Mouse (Mus musculus) forebrain, embryonic 14.5 days (tissue): Measurements from ENCODE around the gene Eif2s2. TPM values are rescaled to one million over a fixed set of nuclear protein-coding genes. Genes with fewer than 3 reads are reported as not detected.

ENCODE experiments used
- ATAC-seq: fragments of 200-750 bp; cut with Nextera tagmentation; 2 replicates; pipeline ENCODE4 v1.8.0; 2017; ENCODE audit warnings: mild to moderate bottlenecking, moderate library complexity
- DNase-seq: peaks from one replicate; pipeline ENCODE4 v3.0.0-alpha.2; 2015; ENCODE audit warnings: low spot score
- H3K27ac ChIP-seq: fragments of 300-500 bp; sonication (generic); 2 replicates; pipeline ENCODE4 v1.5.1; 2014; ENCODE audit warnings: low read depth, mild to moderate bottlenecking, control low read depth, low read length, moderate library complexity
- H3K27me3 ChIP-seq: fragments of 300-500 bp; sonication (generic); replicated peaks from 2 replicates; pipeline ENCODE4 v1.6.1; 2014; ENCODE audit warnings: low read length, control low read depth, mixed read lengths; ENCODE audit not compliant: control insufficient read depth, insufficient read depth
- H3K36me3 ChIP-seq: fragments of 300-500 bp; sonication (generic); 2 replicates; pipeline ENCODE4 v1.6.1; 2014; ENCODE audit warnings: low read length, control low read depth; ENCODE audit not compliant: control insufficient read depth, insufficient read depth
- H3K4me1 ChIP-seq: fragments of 300-500 bp; sonication (generic); 2 replicates; pipeline ENCODE4 v1.6.1; 2014; ENCODE audit warnings: antibody characterized with exemption, low read length, control low read depth; ENCODE audit not compliant: control insufficient read depth, insufficient read depth
- H3K4me2 ChIP-seq: fragments of 300-500 bp; sonication (generic); 2 replicates; pipeline ENCODE4 v1.6.1; 2014; ENCODE audit warnings: mild to moderate bottlenecking, control low read depth, low read length
- H3K4me3 ChIP-seq: fragments of 300-500 bp; sonication (generic); 2 replicates; pipeline ENCODE4 v1.5.1; 2014; ENCODE audit warnings: low read depth, low read length, control low read depth
- H3K9ac ChIP-seq: fragments of 300-500 bp; sonication (generic); 2 replicates; pipeline ENCODE4 v1.6.1; 2014; ENCODE audit warnings: mild to moderate bottlenecking, low read length, control low read depth, moderate library complexity
- H3K9me3 ChIP-seq: fragments of 300-500 bp; sonication (generic); replicated peaks from 2 replicates; pipeline ENCODE4 v1.6.1; 2016; ENCODE audit warnings: low read length, control low read depth, mixed read lengths; ENCODE audit not compliant: control insufficient read depth
- WGBS: fragments of 180-500 bp; shearing (Covaris S2); extraction: QIAGEN DNeasy Blood & Tissue Kit; methylation state at CpG from one replicate; pipeline ENCODE4 v1.1.7; 2014; 5-methylcytosine and 5-hydroxymethylcytosine counted together
- polyA plus RNA-seq: library from polyadenylated mRNA; unstranded; fragments of >200 nt; fragmentation: Nextera tagmentation; extraction: Ambion mirVana; gene quantifications from 2 replicates; pipeline ENCODE4 v1.2.1, GENCODE M21; 2014

Eif2s2 gene
- polyA plus RNA-seq = 80.6 and 82.0 TPM in 2 replicates

GRCm38 (mm10) chr2:154892201-154893044, at the start of gene Eif2s2:
Gene Eif2s2, minus strand, starts transcription at chr2:154892935.
- under 1% methylated on average over 75 of the region's 75 CpGs for WGBS
- Histone ChIP-seq H3K27ac (peak within 1 kb of the TSS; percentile 70), H3K4me3 (peak within 1 kb of the TSS; percentile 78), H3K36me3 (no peaks in the 10 kb centered on the region), H3K9me3 (no peaks in the 10 kb centered on the region), H3K4me1 (peaks cover 13% of the 10 kb centered on the region), H3K9ac (peak within 1 kb of the TSS; percentile 83), H3K4me2 (peak within 1 kb of the TSS; percentile 86), H3K27me3 (no peaks in the 10 kb centered on the region)
- ATAC-seq (peak; percentile 99), DNase-seq (peak; percentile 99)

GRCm38 (mm10) chr2:154941952-154942351, 49.2 kb upstream of the Eif2s2 start:
- H3K9ac ChIP-seq = no peak overlapping the region
- no peak overlapping the region for H3K27ac ChIP-seq
- 59% methylated on average over 10 of the region's 10 CpGs for WGBS
- H3K4me1 ChIP-seq = no peaks in the 10 kb centered on the region
- DNase-seq (no peak), ATAC-seq (no peak)
- H3K27me3 ChIP-seq = no peaks in the 10 kb centered on the region
- no peaks in the 10 kb centered on the region for H3K9me3 ChIP-seq
- H3K4me3 ChIP-seq = no peak overlapping the region
- no peaks in the 10 kb centered on the region for H3K36me3 ChIP-seq
- no peak overlapping the region for H3K4me2 ChIP-seq

DNA sequence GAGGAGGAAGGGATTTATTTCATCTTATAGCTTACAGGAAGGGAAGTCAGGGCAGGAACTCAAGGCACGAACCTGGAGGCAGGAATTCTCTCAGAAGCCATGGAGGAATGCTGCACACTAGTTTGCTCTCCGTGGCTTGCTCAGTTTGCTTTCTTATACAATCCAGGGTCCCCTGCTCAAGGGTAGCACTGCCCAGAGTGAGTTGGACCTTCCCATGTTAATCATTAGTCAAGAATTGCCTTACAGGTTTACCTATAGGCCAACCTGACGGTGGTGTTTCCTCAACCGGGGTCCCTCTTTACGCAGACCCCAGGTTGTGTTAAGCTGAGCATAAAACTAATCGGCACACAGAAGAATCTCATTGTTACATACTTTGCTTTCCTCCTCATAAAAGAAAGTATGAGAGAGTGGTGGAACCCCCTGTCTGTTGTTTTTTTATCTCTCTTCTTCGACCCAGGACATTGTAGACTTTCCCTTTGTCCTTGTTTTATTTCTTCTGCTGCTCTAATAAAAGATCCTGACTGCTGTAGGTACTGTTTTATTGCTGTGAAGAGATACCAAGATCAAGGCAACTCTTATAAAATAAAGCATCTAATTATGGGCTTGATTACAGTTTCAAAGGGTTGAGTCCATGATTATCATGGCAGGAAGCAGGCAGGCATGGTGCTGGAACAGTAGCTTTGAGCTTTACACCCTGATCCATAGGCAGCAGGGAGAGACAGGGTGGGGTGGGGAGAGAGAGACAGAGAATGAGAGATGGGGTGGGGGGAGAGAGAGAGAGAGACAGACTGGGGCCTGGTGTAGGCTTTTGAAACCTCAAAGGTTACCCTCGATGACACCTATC, 45.0 kb upstream of the Eif2s2 start:
- Histone ChIP-seq H3K36me3 (no peaks in the 10 kb centered on the region), H3K9me3 (no peaks in the 10 kb centered on the region), H3K9ac (no peak overlapping the region), H3K4me3 (no peak overlapping the region), H3K4me2 (no peak overlapping the region), H3K27ac (no peak overlapping the region), H3K4me1 (no peaks in the 10 kb centered on the region), H3K27me3 (no peaks in the 10 kb centered on the region)
- DNase-seq (no peak), ATAC-seq (no peak)
- 82% methylated on average over 8 of the region's 8 CpGs for WGBS

GRCm38 (mm10) chr2:154936536-154937155, 43.9 kb upstream of the Eif2s2 start:
- no peak for DNase-seq
- Histone ChIP-seq H3K4me1 (no peaks in the 10 kb centered on the region), H3K27me3 (no peaks in the 10 kb centered on the region), H3K27ac (no peak overlapping the region), H3K9ac (no peak overlapping the region), H3K36me3 (no peaks in the 10 kb centered on the region), H3K4me3 (no peak overlapping the region), H3K9me3 (no peaks in the 10 kb centered on the region), H3K4me2 (no peak overlapping the region)
- WGBS = 73% methylated on average over 11 of the region's 11 CpGs
- no peak for ATAC-seq

GRCm38 (mm10) chr2:154936106-154936505, 43.4 kb upstream of the Eif2s2 start:
- ATAC-seq = no peak
- Histone ChIP-seq H3K36me3 (no peaks in the 10 kb centered on the region), H3K4me2 (no peak overlapping the region), H3K27ac (no peak overlapping the region), H3K4me3 (no peak overlapping the region), H3K27me3 (no peaks in the 10 kb centered on the region), H3K9ac (no peak overlapping the region), H3K4me1 (no peaks in the 10 kb centered on the region), H3K9me3 (no peaks in the 10 kb centered on the region)
- 68% methylated on average over 6 of the region's 6 CpGs for WGBS
- no peak for DNase-seq

DNA sequence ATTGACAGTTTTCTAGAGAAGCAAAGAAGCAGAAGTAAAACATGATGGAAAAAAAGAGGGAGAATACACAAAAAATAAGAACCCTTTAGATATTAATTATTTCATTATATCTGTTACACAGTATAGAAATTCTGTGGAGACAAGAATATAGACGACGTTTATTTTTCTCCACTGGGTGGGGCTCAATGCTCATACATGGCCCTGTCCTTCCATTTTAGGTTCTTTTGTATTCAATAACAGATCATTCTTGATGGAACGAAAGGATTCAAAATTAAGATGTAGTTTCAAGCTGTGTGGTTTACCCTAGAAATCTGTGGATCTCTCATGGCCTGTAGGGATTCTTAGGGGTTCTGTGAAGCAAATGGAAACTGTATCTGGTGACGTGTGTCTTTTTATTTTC, 41.1 kb upstream of the Eif2s2 start:
- 0 out of 2 replicates have a peak, but pooled peaks cover 3% of the 10 kb centered on the region for H3K27me3 ChIP-seq
- H3K4me2 ChIP-seq = no peak overlapping the region
- 66% methylated on average over 4 of the region's 4 CpGs for WGBS
- no peak overlapping the region for H3K4me3 ChIP-seq
- ATAC-seq (no peak), DNase-seq (peak; percentile 62)
- no peaks in the 10 kb centered on the region for H3K4me1 ChIP-seq
- no peak overlapping the region for H3K9ac ChIP-seq
- H3K9me3 ChIP-seq = no peaks in the 10 kb centered on the region
- no peak overlapping the region for H3K27ac ChIP-seq
- no peaks in the 10 kb centered on the region for H3K36me3 ChIP-seq

DNA sequence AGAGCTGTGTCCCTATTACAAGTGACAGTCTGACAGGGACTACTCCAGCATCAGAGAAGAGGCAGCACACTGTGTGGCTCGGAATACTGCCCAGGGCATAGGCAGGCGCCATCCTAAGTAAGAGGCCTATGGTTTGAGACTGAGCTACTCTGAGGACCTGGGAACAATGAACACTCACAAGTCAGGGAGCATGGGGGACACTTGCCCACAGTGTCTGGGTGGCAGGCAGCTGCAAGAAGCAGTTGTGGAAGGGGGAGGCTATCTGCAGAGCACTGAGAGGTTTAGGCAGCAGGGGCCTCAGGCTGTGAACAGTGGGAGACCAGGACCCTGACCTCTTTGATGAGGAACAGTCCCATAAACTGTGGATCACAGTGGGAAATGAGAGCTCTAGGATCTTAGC, 35.6 kb upstream of the Eif2s2 start:
- ATAC-seq (no peak), DNase-seq (no peak)
- H3K4me2 ChIP-seq = no peak overlapping the region
- no peak overlapping the region for H3K9ac ChIP-seq
- no peaks in the 10 kb centered on the region for H3K36me3 ChIP-seq
- no peaks in the 10 kb centered on the region; the same call in 1 of the 2 replicates for H3K4me1 ChIP-seq
- no peak overlapping the region for H3K4me3 ChIP-seq
- 39% methylated on average over 2 of the region's 2 CpGs for WGBS
- no peak overlapping the region for H3K27ac ChIP-seq
- H3K9me3 ChIP-seq = no peaks in the 10 kb centered on the region
- H3K27me3 ChIP-seq = peaks cover 9% of the 10 kb centered on the region; the same call in 1 of the 2 replicates

GRCm38 (mm10) chr2:154926843-154927242, 34.1 kb upstream of the Eif2s2 start:
- Histone ChIP-seq H3K9me3 (no peaks in the 10 kb centered on the region), H3K36me3 (no peaks in the 10 kb centered on the region), H3K4me3 (no peak overlapping the region), H3K9ac (no peak overlapping the region), H3K27ac (no peak overlapping the region), H3K4me1 (no peaks in the 10 kb centered on the region; the same call in 1 of the 2 replicates), H3K4me2 (no peak overlapping the region), H3K27me3 (peaks cover 9% of the 10 kb centered on the region; the same call in 1 of the 2 replicates)
- DNase-seq (no peak), ATAC-seq (no peak)
- 90% methylated on average over 6 of the region's 6 CpGs for WGBS
